Mouse (Mus musculus) C2C12 (cell line): ENCODE data around the gene Dnmt3l.

ENCODE experiments used
- CTCF ChIP-seq: IDR thresholded peaks from one replicate; pipeline ENCODE4 v1.5.1; 2011; ENCODE audit not compliant: control insufficient read depth, insufficient read depth, insufficient read length
- USF1 ChIP-seq: IDR thresholded peaks from one replicate; pipeline ENCODE4 v1.6.1; 2011; ENCODE audit warnings: low read depth, mild to moderate bottlenecking, control low read depth, moderate library complexity

GRCm38 (mm10) chr10:78077862-78078261, 36.1 kb downstream of the Dnmt3l start:
- no peak for TF ChIP-seq USF1
- TF ChIP-seq CTCF = no peak
